Mouse (Mus musculus): ENCODE data around the gene Grid2. TPM values are rescaled to one million over a fixed set of nuclear protein-coding genes. Genes with fewer than 3 reads are reported as not detected.

Grid2 gene
- polyA plus RNA-seq, 1 experiment from 2014 or later, result 0.60 TPM

DNA sequence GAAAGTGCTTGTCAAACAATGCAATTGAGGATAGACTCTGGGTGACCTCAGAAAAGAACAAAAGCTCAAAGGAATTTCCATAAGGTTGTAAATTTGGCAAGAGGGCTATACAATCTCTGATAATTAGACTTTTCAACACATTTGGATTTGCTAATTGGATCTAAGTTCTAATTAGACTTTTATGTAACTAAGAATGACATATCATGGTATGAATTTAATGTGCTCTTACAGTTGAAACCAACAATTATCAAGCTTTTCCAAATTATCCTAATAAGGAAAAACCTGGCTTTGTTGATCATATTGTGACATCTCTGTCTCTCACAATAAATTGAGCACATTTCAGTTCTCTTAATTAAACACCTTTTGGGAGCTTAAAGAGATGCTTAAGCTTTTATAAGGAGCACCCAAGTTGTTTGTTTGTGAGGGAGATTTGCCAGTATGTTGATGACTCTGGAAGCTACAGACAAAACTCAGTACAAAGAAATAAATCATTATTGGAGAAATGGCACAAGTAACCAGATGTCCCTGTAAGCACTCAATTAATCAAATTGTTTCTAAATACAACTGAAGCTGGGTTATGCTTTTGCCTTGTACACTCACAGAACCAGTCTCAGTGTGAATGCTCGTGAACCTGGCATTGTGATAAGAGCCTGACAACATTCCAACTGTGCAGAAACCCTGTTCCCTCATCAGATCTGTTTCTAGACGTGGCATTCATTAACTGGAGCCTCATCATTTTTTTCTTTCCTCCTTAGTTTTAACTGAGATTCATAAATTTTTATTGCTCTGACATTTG lies 1018.8 kb downstream of the Grid2 start:
- no peaks in the 10 kb centered on the region for H3K36me3 ChIP-seq (ENCODE audit: control insufficient read depth, insufficient read depth, low read length)
- WGBS, result 64% methylated on average over 2 of the region's 2 CpGs
- no peak for ATAC-seq (ENCODE audit: low FRiP score, low TSS enrichment)

DNA sequence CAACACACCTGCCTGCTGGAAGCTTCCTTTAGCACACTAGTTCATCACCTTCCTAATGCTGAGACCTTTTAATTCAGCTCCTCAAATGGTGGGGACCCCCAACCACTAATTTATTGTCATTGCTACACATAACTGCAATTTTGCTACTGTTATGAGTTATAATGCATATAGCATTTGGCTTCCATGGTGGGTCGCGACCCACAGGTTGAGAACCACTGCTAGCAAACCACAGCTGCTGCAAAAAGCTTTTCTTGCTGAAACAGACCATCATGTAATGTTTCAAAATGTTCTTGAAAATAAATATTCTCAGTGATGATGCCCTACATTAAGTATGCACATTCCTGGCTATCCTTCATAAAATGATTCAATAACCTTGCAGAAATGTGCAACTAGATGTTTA lies 1024.3 kb downstream of the Grid2 start:
- Histone ChIP-seq H3K36me3 (ENCODE audit: control insufficient read depth, insufficient read depth, low read length) (no peaks in the 10 kb centered on the region), H3K4me1 (ENCODE audit: control insufficient read depth, insufficient read depth, low read length) (no peaks in the 10 kb centered on the region), H3K27me3 (ENCODE audit: control insufficient read depth, insufficient read depth, low read length) (no peaks in the 10 kb centered on the region), H3K4me3 (ENCODE audit: low read length) (no peak overlapping the region), H3K4me2 (replicated peaks; ENCODE audit: low read depth, low read length) (no peak overlapping the region), H3K27ac (ENCODE audit: low read depth, low read length) (no peak overlapping the region), H3K9me3 (ENCODE audit: control insufficient read depth, low read length) (no peaks in the 10 kb centered on the region), H3K9ac (ENCODE audit: low read depth, low read length) (no peak overlapping the region)
- 92% methylated on average over 2 of the region's 2 CpGs for WGBS
- no peak for ATAC-seq (ENCODE audit: low FRiP score, low TSS enrichment)

More for the DNA sequence above, 1018.8 kb downstream of the Grid2 start:
- Histone ChIP-seq H3K4me3 (ENCODE audit: low read length) (no peak overlapping the region), H3K4me2 (replicated peaks; ENCODE audit: low read depth, low read length) (no peak overlapping the region), H3K4me1 (ENCODE audit: control insufficient read depth, insufficient read depth, low read length) (no peaks in the 10 kb centered on the region), H3K9me3 (ENCODE audit: control insufficient read depth, low read length) (no peaks in the 10 kb centered on the region), H3K9ac (ENCODE audit: low read depth, low read length) (no peak overlapping the region), H3K27me3 (ENCODE audit: control insufficient read depth, insufficient read depth, low read length) (no peaks in the 10 kb centered on the region), H3K27ac (ENCODE audit: low read depth, low read length) (no peak overlapping the region)

GRCm38 (mm10) chr6:64293761-64294160 lies 1038.1 kb downstream of the Grid2 start:
- 96% methylated on average over 1 of the region's 1 CpGs for WGBS
- Histone ChIP-seq H3K4me3 (ENCODE audit: low read length) (no peak overlapping the region), H3K27ac (ENCODE audit: low read depth, low read length) (no peak overlapping the region), H3K4me2 (replicated peaks; ENCODE audit: low read depth, low read length) (no peak overlapping the region), H3K36me3 (ENCODE audit: control insufficient read depth, insufficient read depth, low read length) (no peaks in the 10 kb centered on the region), H3K9me3 (ENCODE audit: control insufficient read depth, low read length) (no peaks in the 10 kb centered on the region), H3K4me1 (ENCODE audit: control insufficient read depth, insufficient read depth, low read length) (no peaks in the 10 kb centered on the region), H3K27me3 (ENCODE audit: control insufficient read depth, insufficient read depth, low read length) (no peaks in the 10 kb centered on the region), H3K9ac (ENCODE audit: low read depth, low read length) (no peak overlapping the region)
- ATAC-seq (ENCODE audit: low FRiP score, low TSS enrichment), result no peak

- ATAC-seq (ENCODE audit: low FRiP score, low TSS enrichment), result no peak
- H3K27me3 ChIP-seq (ENCODE audit: control insufficient read depth, insufficient read depth, low read length), result no peaks in the 10 kb centered on the region
- WGBS, result 74% methylated on average over 1 of the region's 1 CpGs
- H3K27ac ChIP-seq (ENCODE audit: low read depth, low read length), result no peak overlapping the region
- no peak overlapping the region for H3K4me2 ChIP-seq (replicated peaks; ENCODE audit: low read depth, low read length)
- H3K9me3 ChIP-seq (ENCODE audit: control insufficient read depth, low read length), result no peaks in the 10 kb centered on the region
- no peak overlapping the region for H3K9ac ChIP-seq (ENCODE audit: low read depth, low read length)
- no peak overlapping the region for H3K4me3 ChIP-seq (ENCODE audit: low read length)
- no peaks in the 10 kb centered on the region for H3K4me1 ChIP-seq (ENCODE audit: control insufficient read depth, insufficient read depth, low read length)
- no peaks in the 10 kb centered on the region for H3K36me3 ChIP-seq (ENCODE audit: control insufficient read depth, insufficient read depth, low read length)
These were observed 1042.0 kb downstream of the Grid2 start for GRCm38 (mm10) chr6:64297633-64298032.

GRCm38 (mm10) chr6:64304709-64305476 lies 1049.2 kb downstream of the Grid2 start:
- Histone ChIP-seq H3K4me1 (ENCODE audit: control insufficient read depth, insufficient read depth, low read length) (no peaks in the 10 kb centered on the region), H3K27me3 (ENCODE audit: control insufficient read depth, insufficient read depth, low read length) (no peaks in the 10 kb centered on the region), H3K9ac (ENCODE audit: low read depth, low read length) (no peak overlapping the region), H3K9me3 (ENCODE audit: control insufficient read depth, low read length) (no peaks in the 10 kb centered on the region), H3K27ac (ENCODE audit: low read depth, low read length) (no peak overlapping the region), H3K4me3 (ENCODE audit: low read length) (no peak overlapping the region), H3K36me3 (ENCODE audit: control insufficient read depth, insufficient read depth, low read length) (no peaks in the 10 kb centered on the region), H3K4me2 (replicated peaks; ENCODE audit: low read depth, low read length) (no peak overlapping the region)
- 77% methylated on average over 2 of the region's 2 CpGs for WGBS
- ATAC-seq (ENCODE audit: low FRiP score, low TSS enrichment), result no peak

- Histone ChIP-seq H3K9me3 (ENCODE audit: control insufficient read depth, low read length) (no peaks in the 10 kb centered on the region), H3K4me1 (ENCODE audit: control insufficient read depth, insufficient read depth, low read length) (no peaks in the 10 kb centered on the region), H3K4me2 (replicated peaks; ENCODE audit: low read depth, low read length) (no peak overlapping the region), H3K36me3 (ENCODE audit: control insufficient read depth, insufficient read depth, low read length) (no peaks in the 10 kb centered on the region), H3K9ac (ENCODE audit: low read depth, low read length) (no peak overlapping the region), H3K27me3 (ENCODE audit: control insufficient read depth, insufficient read depth, low read length) (no peaks in the 10 kb centered on the region), H3K27ac (ENCODE audit: low read depth, low read length) (no peak overlapping the region), H3K4me3 (ENCODE audit: low read length) (no peak overlapping the region)
- 88% methylated on average over 1 of the region's 1 CpGs for WGBS
- no peak for ATAC-seq (ENCODE audit: low FRiP score, low TSS enrichment)
These were observed 1053.0 kb downstream of the Grid2 start for GRCm38 (mm10) chr6:64308631-64309030.

GRCm38 (mm10) chr6:64313132-64313531 lies 1057.5 kb downstream of the Grid2 start:
- Histone ChIP-seq H3K9ac (ENCODE audit: low read depth, low read length) (no peak overlapping the region), H3K27me3 (ENCODE audit: control insufficient read depth, insufficient read depth, low read length) (no peaks in the 10 kb centered on the region), H3K4me1 (ENCODE audit: control insufficient read depth, insufficient read depth, low read length) (no peaks in the 10 kb centered on the region), H3K27ac (ENCODE audit: low read depth, low read length) (no peak overlapping the region), H3K4me2 (replicated peaks; ENCODE audit: low read depth, low read length) (no peak overlapping the region), H3K4me3 (ENCODE audit: low read length) (no peak overlapping the region), H3K36me3 (ENCODE audit: control insufficient read depth, insufficient read depth, low read length) (no peaks in the 10 kb centered on the region), H3K9me3 (ENCODE audit: control insufficient read depth, low read length) (no peaks in the 10 kb centered on the region)
- ATAC-seq (ENCODE audit: low FRiP score, low TSS enrichment), result no peak
- 92% methylated on average over 1 of the region's 1 CpGs for WGBS

DNA sequence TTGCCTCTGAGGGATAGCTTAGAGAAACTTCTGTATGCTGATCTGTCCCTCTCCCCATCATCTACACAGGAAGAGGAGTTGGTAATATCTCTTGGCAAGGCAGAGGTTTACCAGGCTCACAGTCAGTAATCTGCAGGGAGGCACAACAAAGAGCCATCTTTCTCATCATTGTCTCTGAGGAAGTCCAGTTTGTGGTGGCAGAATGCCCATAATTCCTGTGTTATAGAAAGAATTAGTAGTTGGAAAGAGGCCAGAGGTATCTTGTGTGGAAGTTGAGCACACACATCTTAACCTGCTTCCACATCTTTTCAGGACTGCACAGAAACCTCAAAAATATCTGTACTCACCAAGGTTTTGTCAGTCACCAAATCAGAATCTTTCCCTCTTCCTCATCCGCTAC lies 1071.3 kb downstream of the Grid2 start:
- no peaks in the 10 kb centered on the region for H3K36me3 ChIP-seq (ENCODE audit: control insufficient read depth, insufficient read depth, low read length)
- no peaks in the 10 kb centered on the region for H3K4me1 ChIP-seq (ENCODE audit: control insufficient read depth, insufficient read depth, low read length)
- H3K27ac ChIP-seq (ENCODE audit: low read depth, low read length), result no peak overlapping the region
- no peak overlapping the region for H3K4me2 ChIP-seq (replicated peaks; ENCODE audit: low read depth, low read length)
- H3K27me3 ChIP-seq (ENCODE audit: control insufficient read depth, insufficient read depth, low read length), result no peaks in the 10 kb centered on the region
- no peak for ATAC-seq (ENCODE audit: low FRiP score, low TSS enrichment)
- no peak overlapping the region for H3K9ac ChIP-seq (ENCODE audit: low read depth, low read length)
- no peak overlapping the region for H3K4me3 ChIP-seq (ENCODE audit: low read length)
- 89% methylated on average over 1 of the region's 1 CpGs for WGBS
- no peaks in the 10 kb centered on the region for H3K9me3 ChIP-seq (ENCODE audit: control insufficient read depth, low read length)

DNA sequence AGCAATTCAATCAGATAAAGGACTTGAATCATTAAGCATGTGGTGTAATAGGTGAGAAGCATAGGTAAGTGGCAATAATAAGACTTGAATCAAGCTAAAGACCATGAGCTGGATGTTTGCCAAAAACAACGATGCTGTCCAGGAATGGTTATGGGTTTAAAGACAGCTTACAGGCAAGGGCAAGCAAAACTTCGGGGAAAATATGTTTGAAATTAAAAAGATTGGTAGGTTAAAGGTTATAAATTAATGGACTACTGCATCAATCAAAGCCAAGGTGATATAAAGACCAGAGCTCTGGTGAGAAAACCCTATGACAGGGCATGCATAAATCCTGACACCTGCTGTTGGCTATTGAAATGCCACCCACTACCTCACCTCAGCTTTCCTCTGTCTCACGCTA lies 1072.2 kb downstream of the Grid2 start:
- Histone ChIP-seq H3K4me2 (replicated peaks; ENCODE audit: low read depth, low read length) (no peak overlapping the region), H3K4me3 (ENCODE audit: low read length) (no peak overlapping the region), H3K27ac (ENCODE audit: low read depth, low read length) (no peak overlapping the region), H3K4me1 (ENCODE audit: control insufficient read depth, insufficient read depth, low read length) (no peaks in the 10 kb centered on the region), H3K27me3 (ENCODE audit: control insufficient read depth, insufficient read depth, low read length) (no peaks in the 10 kb centered on the region), H3K9ac (ENCODE audit: low read depth, low read length) (no peak overlapping the region), H3K9me3 (ENCODE audit: control insufficient read depth, low read length) (no peaks in the 10 kb centered on the region), H3K36me3 (ENCODE audit: control insufficient read depth, insufficient read depth, low read length) (no peaks in the 10 kb centered on the region)
- no peak; the same call in 1 of the 2 replicates for ATAC-seq (ENCODE audit: low FRiP score, low TSS enrichment)
- WGBS, result 65% methylated on average over 3 of the region's 3 CpGs

Data from kidney, embryonic 14.5 days (tissue).